Mouse (Mus musculus) E14TG2a.4 (cell line): ENCODE measurements around the gene Abhd2.

Source experiments
- H3K27me3 ChIP-seq: 2 replicates; pipeline ENCODE4 v1.6.1; 2014; ENCODE audit warnings: low read length, control low read depth; ENCODE audit not compliant: insufficient read depth
- H3K36me3 ChIP-seq: 2 replicates; pipeline ENCODE4 v1.6.1; 2014; ENCODE audit warnings: low read length, control low read depth; ENCODE audit not compliant: insufficient read depth
- H3K4me1 ChIP-seq: replicated peaks from 2 replicates; pipeline ENCODE4 v1.6.1; 2014; ENCODE audit warnings: low read depth, low read length, control low read depth
- H3K4me3 ChIP-seq: replicated peaks from 2 replicates; pipeline ENCODE4 v1.5.1; 2014; ENCODE audit warnings: mild to moderate bottlenecking, low read length
- H3K9me3 ChIP-seq: 2 replicates; pipeline ENCODE4 v1.6.1; 2014; ENCODE audit warnings: low read length, control low read depth
- CTCF ChIP-seq: conservative IDR thresholded peaks from 2 replicates; pipeline ENCODE4 v1.5.1; 2014; ENCODE audit warnings: low read length
- NANOG ChIP-seq: IDR thresholded peaks from 2 replicates; pipeline ENCODE4 v1.6.1; 2014; ENCODE audit warnings: borderline replicate concordance, low read length, mixed read lengths
- POU5F1 ChIP-seq: IDR thresholded peaks from 2 replicates; pipeline ENCODE4 v1.6.1; 2014; ENCODE audit warnings: low read length, borderline replicate concordance

Abhd2 gene

DNA sequence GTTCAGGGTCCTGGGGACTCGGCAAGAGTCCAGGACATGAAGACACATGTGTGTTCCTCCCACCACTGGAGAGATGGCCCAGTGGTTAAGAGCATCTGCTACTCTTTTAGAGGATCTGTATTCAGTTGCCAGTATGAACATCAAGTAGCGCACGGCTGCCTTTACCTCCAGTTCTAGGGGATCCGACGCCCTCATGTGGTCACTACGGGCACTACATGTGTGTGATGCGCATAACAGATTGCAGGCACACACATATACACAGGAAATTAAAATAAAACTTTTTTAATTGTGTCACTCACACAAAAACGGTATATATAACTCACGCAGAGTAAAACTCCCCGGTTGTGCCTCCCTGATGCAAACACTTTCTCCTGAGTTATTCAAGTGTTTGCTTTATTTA, 17.2 kb upstream of the Abhd2 start:
- no peaks in the 10 kb centered on the region for H3K9me3 ChIP-seq
- H3K4me1 ChIP-seq: peaks cover 3% of the 10 kb centered on the region; the same call in 1 of the 2 replicates
- no peak overlapping the region for H3K4me3 ChIP-seq
- TF ChIP-seq CTCF (peak; percentile 81), POU5F1 (no peak)
- H3K36me3 ChIP-seq: no peaks in the 10 kb centered on the region
- H3K27me3 ChIP-seq: peaks cover 7% of the 10 kb centered on the region; the same call in 1 of the 2 replicates

DNA sequence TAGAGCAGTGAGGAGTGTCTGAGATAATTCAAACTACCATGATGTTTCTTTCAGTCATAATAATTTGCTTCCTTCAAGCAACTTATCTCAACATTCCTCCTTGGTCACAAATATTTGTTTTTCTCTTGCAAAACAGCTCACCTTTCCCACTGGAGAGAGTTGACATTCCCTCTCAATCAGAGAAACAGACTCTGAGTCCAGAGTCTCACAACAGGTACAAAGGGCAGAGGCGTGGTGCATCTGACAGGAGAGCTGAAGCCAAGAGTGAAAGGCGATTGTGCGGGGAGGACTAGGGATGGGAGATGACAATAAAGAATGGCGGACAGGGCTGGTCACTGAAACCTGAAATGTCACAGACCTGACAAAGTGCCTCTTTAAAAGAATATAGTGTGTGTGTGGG, 16.3 kb upstream of the Abhd2 start:
- Histone ChIP-seq H3K4me3 (no peak overlapping the region), H3K36me3 (no peaks in the 10 kb centered on the region), H3K27me3 (peaks cover 7% of the 10 kb centered on the region), H3K4me1 (peaks cover 3% of the 10 kb centered on the region; the same call in 1 of the 2 replicates), H3K9me3 (no peaks in the 10 kb centered on the region)
- TF ChIP-seq POU5F1 (no peak), CTCF (no peak), NANOG (no peak)

DNA sequence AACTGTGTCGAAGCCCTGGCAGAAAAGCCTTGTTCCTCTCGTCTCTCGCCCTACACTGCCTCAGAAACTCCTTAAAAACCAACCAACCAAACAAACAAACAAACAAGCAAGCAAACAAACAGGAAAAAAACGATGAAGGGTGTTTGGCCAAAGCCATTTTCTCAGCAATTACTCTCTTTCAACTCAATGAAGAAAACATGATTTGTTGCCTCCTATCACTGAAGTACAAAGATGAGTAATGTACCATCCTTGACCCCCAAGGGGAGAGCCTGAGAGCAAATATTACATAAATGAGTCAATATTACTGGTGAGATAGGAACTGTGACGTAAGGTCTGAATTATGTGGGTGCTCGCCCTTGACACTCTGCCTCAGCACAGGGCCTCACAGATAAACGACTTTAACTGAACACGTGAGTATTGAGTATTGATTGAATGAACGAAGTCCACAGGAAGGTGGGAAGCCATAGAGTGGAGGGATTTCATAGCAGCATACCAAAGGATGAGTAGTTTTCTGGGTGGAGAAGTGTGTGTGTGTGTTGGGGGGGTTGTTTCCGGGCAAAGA, 13.9 kb upstream of the Abhd2 start:
- Histone ChIP-seq H3K27me3 (peaks cover 24% of the 10 kb centered on the region), H3K9me3 (no peaks in the 10 kb centered on the region), H3K4me1 (peaks cover 13% of the 10 kb centered on the region; the same call in 1 of the 2 replicates), H3K36me3 (no peaks in the 10 kb centered on the region), H3K4me3 (no peak overlapping the region)
- TF ChIP-seq NANOG (no peak), CTCF (no peak)

DNA sequence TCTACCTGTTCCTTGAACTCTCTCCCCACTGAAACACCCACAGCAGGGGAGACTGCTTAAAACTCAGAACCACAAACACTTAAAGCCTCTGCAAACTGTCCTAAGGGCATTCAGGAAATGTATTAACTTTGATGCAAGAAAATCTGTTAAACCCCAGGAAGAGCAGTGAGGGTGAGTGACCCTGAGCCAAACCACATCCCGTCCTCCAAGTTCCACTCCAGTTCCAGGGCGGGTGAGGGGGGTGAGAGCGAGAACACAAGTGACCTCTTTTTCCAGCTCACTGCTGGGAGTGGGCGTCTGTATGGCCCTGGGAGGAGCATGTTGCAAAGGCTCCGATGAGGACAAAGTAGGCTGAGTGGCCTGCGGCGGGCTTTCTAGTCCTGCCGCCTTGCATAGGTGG, 10.5 kb upstream of the Abhd2 start:
- H3K36me3 ChIP-seq: no peaks in the 10 kb centered on the region
- H3K4me3 ChIP-seq: no peak overlapping the region
- peaks cover 10% of the 10 kb centered on the region; the same call in 1 of the 2 replicates for H3K4me1 ChIP-seq
- peaks cover 44% of the 10 kb centered on the region for H3K27me3 ChIP-seq
- TF ChIP-seq NANOG: no peak
- TF ChIP-seq POU5F1: no peak
- no peak for TF ChIP-seq CTCF
- H3K9me3 ChIP-seq: no peaks in the 10 kb centered on the region

DNA sequence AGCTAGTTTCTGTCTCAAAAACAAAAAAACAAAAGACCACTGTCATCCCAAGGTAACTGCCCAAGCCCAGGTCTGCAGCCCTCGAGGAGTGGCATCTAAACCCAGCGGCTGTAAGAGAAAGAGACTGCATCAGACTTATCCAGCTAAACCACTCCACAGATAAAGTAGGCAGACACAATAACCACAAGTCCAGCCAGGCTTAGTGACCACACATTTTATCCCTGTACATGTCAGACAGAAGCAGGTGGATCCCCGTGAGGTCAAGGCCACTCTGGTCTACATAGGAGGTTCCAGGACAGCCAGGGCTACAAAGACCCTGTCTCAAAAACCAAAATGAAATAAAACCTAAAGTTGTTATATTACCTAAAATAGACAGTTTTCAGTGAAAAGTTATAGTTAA, 9.2 kb upstream of the Abhd2 start:
- Histone ChIP-seq H3K4me1 (peaks cover 10% of the 10 kb centered on the region; the same call in 1 of the 2 replicates), H3K36me3 (no peaks in the 10 kb centered on the region), H3K27me3 (peaks cover 44% of the 10 kb centered on the region), H3K9me3 (no peaks in the 10 kb centered on the region), H3K4me3 (no peak overlapping the region)
- TF ChIP-seq CTCF (no peak), NANOG (no peak), POU5F1 (no peak)

DNA sequence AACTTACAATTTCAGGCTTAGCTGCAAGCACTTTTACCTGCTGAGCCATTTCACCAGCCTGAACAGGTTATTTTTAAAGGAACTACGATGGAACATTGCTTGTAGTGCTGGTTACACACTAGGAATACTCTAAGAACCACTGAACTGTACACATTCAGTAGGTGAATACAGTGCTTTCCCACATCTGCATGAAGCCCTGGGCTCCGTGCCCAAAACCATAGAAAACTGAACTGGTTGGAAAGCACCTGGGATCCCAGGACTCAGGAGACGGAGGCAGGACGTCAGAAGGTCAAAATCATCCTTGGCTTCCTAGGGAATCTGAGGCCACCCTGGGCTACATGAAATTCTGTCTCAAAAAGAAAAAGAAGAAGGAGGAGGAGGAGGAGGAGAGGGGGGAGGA, 6.8 kb upstream of the Abhd2 start:
- no peaks in the 10 kb centered on the region for H3K36me3 ChIP-seq
- peaks cover 39% of the 10 kb centered on the region for H3K27me3 ChIP-seq
- TF ChIP-seq NANOG (no peak), CTCF (no peak), POU5F1 (no peak)
- peaks cover 31% of the 10 kb centered on the region for H3K4me1 ChIP-seq
- H3K4me3 ChIP-seq: no peak overlapping the region
- no peaks in the 10 kb centered on the region for H3K9me3 ChIP-seq

DNA sequence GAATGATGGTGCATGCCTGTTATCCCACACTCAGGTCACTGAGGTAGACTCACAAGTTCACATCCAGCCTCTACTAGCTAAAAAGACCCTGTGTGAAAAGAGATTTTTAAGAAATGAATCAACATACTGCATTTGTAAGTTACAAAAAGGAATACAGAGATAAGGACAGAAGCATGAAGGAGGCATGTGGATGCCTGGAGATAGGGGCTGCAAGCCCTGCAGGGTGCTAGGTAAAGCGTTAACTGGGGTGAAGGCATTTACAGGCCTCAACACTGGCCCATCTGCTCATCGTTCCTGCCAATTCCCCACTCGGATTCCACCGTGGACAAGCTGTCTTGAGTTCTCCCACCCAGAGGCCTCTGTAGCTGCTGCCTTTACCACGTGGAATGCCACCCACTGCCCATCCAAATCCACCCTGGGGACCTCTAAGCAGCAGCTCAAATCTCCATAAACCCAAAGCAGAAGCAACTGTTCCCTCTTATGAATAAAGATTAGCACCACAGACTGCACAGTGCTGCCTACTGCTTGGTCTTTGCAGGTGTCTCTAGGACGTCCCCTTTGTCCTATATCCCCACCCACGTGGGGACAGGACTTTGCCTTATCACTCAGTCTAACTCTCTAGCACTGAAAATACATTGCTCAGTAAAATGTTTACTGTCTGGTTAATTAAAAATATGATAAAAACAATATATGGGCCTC, 5.2 kb upstream of the Abhd2 start:
- Histone ChIP-seq H3K4me1 (peaks cover 38% of the 10 kb centered on the region), H3K4me3 (no peak overlapping the region), H3K27me3 (peaks cover 29% of the 10 kb centered on the region), H3K9me3 (no peaks in the 10 kb centered on the region), H3K36me3 (no peaks in the 10 kb centered on the region)
- TF ChIP-seq NANOG (no peak), CTCF (no peak)

DNA sequence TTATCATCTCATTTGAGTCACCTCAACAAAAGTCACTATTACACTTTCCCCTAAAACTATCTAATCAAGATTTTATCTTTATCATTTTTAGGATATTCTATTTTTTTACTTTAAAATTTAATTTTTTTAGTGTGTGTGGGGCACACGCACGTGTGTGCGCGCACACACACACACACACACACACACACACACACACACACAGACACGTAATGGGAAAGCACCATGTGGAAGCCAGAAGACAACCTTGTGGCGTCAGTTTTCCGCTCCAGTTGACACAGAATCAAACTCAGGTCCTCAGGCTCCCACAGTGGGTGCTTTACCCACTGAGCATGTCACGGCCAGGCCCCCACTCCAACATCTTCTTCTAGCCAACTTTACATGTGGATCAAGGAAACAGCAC, 4.1 kb upstream of the Abhd2 start:
- Histone ChIP-seq H3K27me3 (peaks cover 21% of the 10 kb centered on the region), H3K4me1 (peaks cover 41% of the 10 kb centered on the region), H3K4me3 (no peak overlapping the region), H3K9me3 (no peaks in the 10 kb centered on the region), H3K36me3 (no peaks in the 10 kb centered on the region)
- TF ChIP-seq NANOG: no peak
- TF ChIP-seq CTCF: no peak
- no peak for TF ChIP-seq POU5F1

DNA sequence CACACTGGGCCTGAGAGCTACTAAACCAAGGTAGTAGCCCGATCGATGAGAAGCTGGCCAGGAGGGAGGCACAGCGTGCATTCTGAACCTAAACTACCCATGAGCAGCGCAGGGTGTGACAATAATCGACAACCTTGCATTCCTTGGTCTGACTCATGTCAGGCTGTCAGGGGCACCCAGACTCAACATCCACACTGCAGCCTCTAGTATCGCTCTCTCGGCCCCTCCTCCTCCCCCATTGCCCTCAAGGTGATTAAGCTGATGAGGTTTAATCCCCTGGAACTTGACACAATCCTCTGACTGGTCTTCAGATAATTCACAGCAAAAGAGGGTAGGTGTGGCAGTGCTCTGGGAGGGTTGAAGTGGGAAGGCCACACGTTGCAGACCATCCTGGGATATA, 3.6 kb upstream of the Abhd2 start:
- TF ChIP-seq CTCF (no peak), POU5F1 (no peak), NANOG (no peak)
- Histone ChIP-seq H3K36me3 (no peaks in the 10 kb centered on the region), H3K27me3 (peaks cover 16% of the 10 kb centered on the region), H3K4me1 (peaks cover 46% of the 10 kb centered on the region), H3K4me3 (no peak overlapping the region), H3K9me3 (no peaks in the 10 kb centered on the region)
